Mouse (Mus musculus) embryonic facial prominence, embryonic 12.5 days (tissue): ENCODE measurements around the gene Sh3kbp1. TPM values are rescaled to one million over a fixed set of nuclear protein-coding genes. Genes with fewer than 3 reads are reported as not detected.
"Not testable (repeated sequence)": the region's sequence is repeated elsewhere in the genome, so short reads cannot be mapped to it uniquely, and the experiment has no call there.

ENCODE experiments used
- ATAC-seq: fragments of 200-750 bp; cut with Nextera tagmentation; 2 replicates; pipeline ENCODE4 v1.8.0; 2017; ENCODE audit not compliant: insufficient number of reproducible peaks, insufficient read depth, low FRiP score, low TSS enrichment
- H3K27ac ChIP-seq: fragments of 300-500 bp; sonication (generic); 2 replicates; pipeline ENCODE4 v1.5.1; 2016; ENCODE audit warnings: mild to moderate bottlenecking
- H3K27me3 ChIP-seq: fragments of 300-500 bp; sonication (generic); 2 replicates; pipeline ENCODE4 v1.6.1; 2016; ENCODE audit warnings: mild to moderate bottlenecking, moderate library complexity
- H3K36me3 ChIP-seq: fragments of 300-500 bp; sonication (generic); 2 replicates; pipeline ENCODE4 v1.6.1; 2016; ENCODE audit warnings: mild to moderate bottlenecking
- H3K4me1 ChIP-seq: fragments of 300-500 bp; sonication (generic); 2 replicates; pipeline ENCODE4 v1.6.1; 2016
- H3K4me2 ChIP-seq: fragments of 300-500 bp; sonication (generic); replicated peaks from 2 replicates; pipeline ENCODE4 v1.6.1; 2016; ENCODE audit warnings: mild to moderate bottlenecking, moderate library complexity
- H3K4me3 ChIP-seq: fragments of 300-500 bp; sonication (generic); 2 replicates; pipeline ENCODE4 v1.5.1; 2016; ENCODE audit warnings: mild to moderate bottlenecking
- H3K9ac ChIP-seq: fragments of 300-500 bp; sonication (generic); 2 replicates; pipeline ENCODE4 v1.6.1; 2016; ENCODE audit warnings: mild to moderate bottlenecking, moderate library complexity
- H3K9me3 ChIP-seq: fragments of 300-500 bp; sonication (generic); 2 replicates; pipeline ENCODE4 v1.6.1; 2016; ENCODE audit warnings: mild to moderate bottlenecking, moderate library complexity
- WGBS: fragments of 180-500 bp; shearing (Covaris S2); methylation state at CpG from one replicate; pipeline ENCODE4 v1.1.7; 2016; 5-methylcytosine and 5-hydroxymethylcytosine counted together
- polyA plus RNA-seq: library from polyadenylated mRNA; unstranded; fragments of >200 nt; fragmentation: Nextera tagmentation; extraction: Ambion mirVana; gene quantifications from 2 replicates; pipeline ENCODE4 v1.2.1, GENCODE M21; 2016

Sh3kbp1 gene
- polyA plus RNA-seq = 33.9 and 39.9 TPM in 2 replicates

- H3K27ac ChIP-seq = peak within 1 kb of the TSS; percentile 63; the same call in 1 of the 2 replicates
- peak within 1 kb of the TSS; percentile 57 for H3K9ac ChIP-seq
- H3K4me3 ChIP-seq = peak within 1 kb of the TSS; percentile 57
- H3K4me1 ChIP-seq = no peaks in the 10 kb centered on the region
- no peaks in the 10 kb centered on the region for H3K36me3 ChIP-seq
- H3K4me2 ChIP-seq = peak within 1 kb of the TSS; percentile 62
- H3K27me3 ChIP-seq = no peaks in the 10 kb centered on the region
- WGBS = 17% methylated on average over 47 of the region's 60 CpGs
- ATAC-seq = peak; percentile 89
- H3K9me3 ChIP-seq = no peaks in the 10 kb centered on the region
These were observed at the start of gene Sh3kbp1 for GRCm38 (mm10) chrX:159626907-159627587. Sh3kbp1 (plus strand) TSS chrX:159627272.

DNA sequence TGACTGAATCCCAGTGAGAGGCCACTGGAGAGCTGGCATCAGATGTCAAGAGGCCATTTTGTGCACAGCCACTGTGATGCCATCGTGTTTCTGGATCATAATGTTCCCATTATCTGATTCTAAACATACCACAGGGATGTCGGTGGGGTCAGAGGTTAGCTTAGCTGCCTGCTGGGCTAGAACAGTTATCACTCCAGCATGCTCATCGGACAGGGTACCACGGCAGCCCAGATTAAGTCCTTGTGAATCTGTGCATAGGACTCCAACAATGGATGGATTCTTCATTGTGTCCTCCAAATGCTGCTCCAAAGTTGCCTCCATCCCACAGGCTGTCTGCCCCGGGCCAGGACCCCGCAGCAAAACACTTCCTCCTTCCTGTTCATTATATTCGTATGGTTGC lies 42.3 kb upstream of the Sh3kbp1 start:
- not testable (repeated sequence) for ATAC-seq, H3K27me3 ChIP-seq, H3K4me2 ChIP-seq, H3K9me3 ChIP-seq, H3K4me1 ChIP-seq, H3K4me3 ChIP-seq, H3K9ac ChIP-seq, H3K27ac ChIP-seq, H3K36me3 ChIP-seq
- 43% methylated on average over 7 of the region's 7 CpGs for WGBS

DNA sequence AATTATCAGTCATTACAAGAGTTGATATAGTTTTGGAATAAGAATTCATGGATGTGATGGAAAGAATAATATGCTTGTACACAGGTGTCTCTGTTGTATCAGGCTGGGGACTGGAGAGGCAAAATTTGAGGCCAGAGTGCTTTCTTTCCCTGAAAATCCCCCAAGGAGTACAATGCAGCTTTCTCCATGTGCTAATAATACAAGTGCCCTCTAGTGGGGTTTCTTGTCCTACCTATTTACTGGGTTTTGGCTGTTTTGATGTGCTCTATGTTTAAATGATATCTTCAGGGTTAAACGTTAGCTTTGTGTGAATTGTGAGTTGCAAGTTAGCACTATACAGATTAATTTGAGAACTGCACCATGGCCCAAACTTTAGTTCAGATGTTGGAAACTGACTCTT lies 35.4 kb upstream of the Sh3kbp1 start:
- no peak for ATAC-seq
- Histone ChIP-seq H3K9ac (no peak overlapping the region), H3K27ac (no peak overlapping the region), H3K4me1 (no peaks in the 10 kb centered on the region), H3K9me3 (no peaks in the 10 kb centered on the region), H3K27me3 (no peaks in the 10 kb centered on the region), H3K4me2 (no peak overlapping the region), H3K36me3 (no peaks in the 10 kb centered on the region; the same call in 1 of the 2 replicates), H3K4me3 (no peak overlapping the region)
- 67% methylated on average over 1 of the region's 1 CpGs for WGBS

- Histone ChIP-seq H3K4me3 (no peak overlapping the region), H3K4me2 (no peak overlapping the region), H3K36me3 (no peaks in the 10 kb centered on the region), H3K9ac (no peak overlapping the region), H3K27ac (no peak overlapping the region), H3K4me1 (no peaks in the 10 kb centered on the region), H3K9me3 (no peaks in the 10 kb centered on the region), H3K27me3 (peaks cover 3% of the 10 kb centered on the region; the same call in 1 of the 2 replicates)
- no peak for ATAC-seq
- 85% methylated on average over 1 of the region's 1 CpGs for WGBS
These were observed 29.6 kb upstream of the Sh3kbp1 start for GRCm38 (mm10) chrX:159597502-159597901.

- no peak overlapping the region for H3K9ac ChIP-seq
- no peak overlapping the region for H3K4me3 ChIP-seq
- 71% methylated on average over 2 of the region's 2 CpGs for WGBS
- H3K36me3 ChIP-seq = no peaks in the 10 kb centered on the region
- H3K4me2 ChIP-seq = no peak overlapping the region
- ATAC-seq = no peak
- no peaks in the 10 kb centered on the region for H3K4me1 ChIP-seq
- H3K9me3 ChIP-seq = no peaks in the 10 kb centered on the region
- no peak overlapping the region for H3K27ac ChIP-seq
- H3K27me3 ChIP-seq = peaks cover 3% of the 10 kb centered on the region; the same call in 1 of the 2 replicates
These were observed 22.2 kb upstream of the Sh3kbp1 start for GRCm38 (mm10) chrX:159604832-159605231.

GRCm38 (mm10) chrX:159606936-159607335 lies 20.1 kb upstream of the Sh3kbp1 start:
- no peak for ATAC-seq
- 50% methylated on average over 6 of the region's 6 CpGs for WGBS
- no peaks in the 10 kb centered on the region for H3K36me3 ChIP-seq
- no peak overlapping the region for H3K9ac ChIP-seq
- peaks cover 2% of the 10 kb centered on the region; the same call in 1 of the 2 replicates for H3K27me3 ChIP-seq
- no peak overlapping the region for H3K4me2 ChIP-seq
- H3K27ac ChIP-seq = no peak overlapping the region
- H3K4me3 ChIP-seq = no peak overlapping the region
- no peaks in the 10 kb centered on the region for H3K9me3 ChIP-seq
- H3K4me1 ChIP-seq = no peaks in the 10 kb centered on the region

DNA sequence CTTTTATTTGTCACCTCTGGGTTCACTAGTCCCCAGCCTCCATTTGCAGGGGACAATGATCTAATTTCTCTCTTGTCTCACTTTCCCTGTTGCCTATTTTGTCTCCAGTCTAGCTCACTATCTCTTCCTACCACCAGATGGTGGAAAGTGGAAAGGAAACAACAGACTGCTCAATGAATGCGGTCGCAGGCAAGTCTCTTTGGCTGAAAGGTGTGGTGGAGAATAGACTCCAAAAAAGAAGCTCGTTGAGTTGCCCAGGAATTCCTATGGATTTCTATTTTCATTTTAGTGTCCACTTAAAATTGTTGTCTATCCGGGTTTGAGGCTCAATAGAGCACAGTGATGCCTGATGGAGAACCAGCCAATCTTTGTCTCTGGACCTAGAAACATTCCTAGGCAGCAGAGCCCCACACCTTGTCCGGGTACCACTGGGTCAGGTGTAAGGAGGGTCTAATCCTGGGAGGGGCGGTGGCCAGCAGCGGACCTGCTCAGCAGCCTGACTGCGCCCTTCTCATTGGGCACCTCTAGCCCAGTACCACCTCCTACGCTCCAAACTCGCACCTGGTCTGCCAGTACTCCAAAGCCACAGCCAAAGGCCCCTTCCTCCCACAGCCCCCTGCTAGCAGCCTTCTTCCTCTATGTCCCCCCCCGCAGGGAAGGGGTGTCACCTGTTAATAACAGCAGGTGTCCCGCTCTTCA lies 715 bp upstream of the Sh3kbp1 start:
- Histone ChIP-seq H3K4me1 (no peaks in the 10 kb centered on the region), H3K4me3 (peak overlapping the region; percentile 57), H3K9me3 (no peaks in the 10 kb centered on the region), H3K27ac (no peak overlapping the region), H3K27me3 (no peaks in the 10 kb centered on the region), H3K9ac (no peak overlapping the region), H3K4me2 (peak overlapping the region; percentile 61), H3K36me3 (no peaks in the 10 kb centered on the region)
- WGBS = 29% methylated on average over 12 of the region's 12 CpGs
- peak; percentile 41; the same call in 1 of the 2 replicates for ATAC-seq

GRCm38 (mm10) chrX:159627588-159628566 lies 805 bp downstream of the Sh3kbp1 start:
- H3K27me3 ChIP-seq = no peaks in the 10 kb centered on the region
- H3K27ac ChIP-seq = peak overlapping the region; percentile 63; the same call in 1 of the 2 replicates
- no peaks in the 10 kb centered on the region for H3K9me3 ChIP-seq
- H3K9ac ChIP-seq = peak overlapping the region; percentile 57
- no peaks in the 10 kb centered on the region for H3K4me1 ChIP-seq
- ATAC-seq = peak; percentile 44
- 23% methylated on average over 50 of the region's 56 CpGs for WGBS
- H3K36me3 ChIP-seq = no peaks in the 10 kb centered on the region
- H3K4me2 ChIP-seq = peak overlapping the region; percentile 62
- peak overlapping the region; percentile 57 for H3K4me3 ChIP-seq

GRCm38 (mm10) chrX:159628629-159629028 lies 1.6 kb downstream of the Sh3kbp1 start:
- H3K27me3 ChIP-seq = no peaks in the 10 kb centered on the region
- H3K9ac ChIP-seq = no peak overlapping the region
- 57% methylated on average over 4 of the region's 4 CpGs for WGBS

GRCm38 (mm10) chrX:159629203-159629602 lies 2.1 kb downstream of the Sh3kbp1 start:
- Histone ChIP-seq H3K4me2 (peak overlapping the region; percentile 62; the same call in 1 of the 2 replicates), H3K4me3 (no peak overlapping the region), H3K27ac (no peak overlapping the region), H3K9ac (no peak overlapping the region), H3K9me3 (no peaks in the 10 kb centered on the region), H3K27me3 (no peaks in the 10 kb centered on the region), H3K36me3 (no peaks in the 10 kb centered on the region), H3K4me1 (no peaks in the 10 kb centered on the region)
- WGBS = 27% methylated on average over 2 of the region's 2 CpGs
- ATAC-seq = no peak

More at GRCm38 (mm10) chrX:159628629-159629028, 1.6 kb downstream of the Sh3kbp1 start:
- no peak for ATAC-seq
- Histone ChIP-seq H3K27ac (no peak overlapping the region), H3K36me3 (no peaks in the 10 kb centered on the region), H3K4me3 (peak overlapping the region; percentile 57), H3K9me3 (no peaks in the 10 kb centered on the region), H3K4me2 (peak overlapping the region; percentile 62), H3K4me1 (no peaks in the 10 kb centered on the region)

GRCm38 (mm10) chrX:159638500-159639227 lies 11.6 kb downstream of the Sh3kbp1 start:
- H3K4me3 ChIP-seq = no peak overlapping the region
- no peak overlapping the region for H3K9ac ChIP-seq
- WGBS = 71% methylated on average over 4 of the region's 4 CpGs
- no peaks in the 10 kb centered on the region for H3K4me1 ChIP-seq
- no peak overlapping the region for H3K27ac ChIP-seq
- H3K4me2 ChIP-seq = no peak overlapping the region
- H3K27me3 ChIP-seq = no peaks in the 10 kb centered on the region; the same call in 1 of the 2 replicates
- no peaks in the 10 kb centered on the region for H3K9me3 ChIP-seq
- no peak for ATAC-seq
- H3K36me3 ChIP-seq = no peaks in the 10 kb centered on the region
